Mouse (Mus musculus) lung, adult 2 months (tissue): ENCODE results near the gene Eral1.

Experiments
- CTCF ChIP-seq: fragments of 200-500 bp; IDR thresholded peaks from 2 replicates; pipeline ENCODE4 v1.5.1; 2011; ENCODE audit warnings: mild to moderate bottlenecking, low read length, control low read depth; ENCODE audit not compliant: insufficient read depth
- POLR2A ChIP-seq: fragments of 200-500 bp; IDR thresholded peaks from 2 replicates; pipeline ENCODE4 v1.6.1; 2011; ENCODE audit warnings: low read depth, mild to moderate bottlenecking, control low read depth, low read length, borderline replicate concordance; ENCODE audit errors: extremely low read depth

DNA sequence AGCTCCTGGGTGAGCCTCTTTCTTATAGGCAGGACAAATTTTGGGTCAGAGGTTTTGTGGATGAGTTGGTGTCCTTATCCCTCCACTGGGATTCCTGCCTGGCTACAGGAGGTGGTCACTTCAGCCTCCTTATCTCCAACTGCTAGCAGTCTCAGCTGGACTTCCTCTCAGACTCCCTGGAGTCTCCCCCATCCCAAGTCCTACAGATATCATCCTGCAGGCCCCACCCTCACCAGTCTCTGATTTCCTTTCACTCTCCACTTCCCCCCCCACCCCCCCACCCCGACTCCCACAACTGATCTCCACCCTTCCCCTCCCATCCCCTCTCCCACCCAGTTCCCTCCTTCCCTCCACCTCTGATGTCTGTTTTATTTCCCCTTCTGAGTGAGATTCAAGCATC is 3.4 kb upstream of the Eral1 start:
- TF ChIP-seq POLR2A (no peak), CTCF (no peak)
